Mouse (Mus musculus): Measurements from ENCODE around the gene Oxa1l.
"Not testable (repeated sequence)": the region's sequence is repeated elsewhere in the genome, so short reads cannot be mapped to it uniquely, and the experiment has no call there.

- not testable (repeated sequence) for TF ChIP-seq POLR2A (IDR thresholded peaks at IDR 0.05; ENCODE audit: control insufficient read depth, extremely low read depth, insufficient read depth, low read length, poor library complexity); CTCF (IDR thresholded peaks at IDR 0.05; ENCODE audit: borderline replicate concordance, control insufficient read depth, extremely low read depth, insufficient read depth, low read length, poor library complexity)
Observed at GRCm38 (mm10) chr14:54350773-54351541, 9.7 kb upstream of the Oxa1l start.

Measured in thymus, adult 2 months (tissue).